Mouse (Mus musculus) kidney, postnatal 0 days (tissue): ENCODE results near the gene Dnah11. TPM values are rescaled to one million over a fixed set of nuclear protein-coding genes. Genes with fewer than 3 reads are reported as not detected.

Source experiments
- ATAC-seq: fragments of 200-750 bp; cut with Nextera tagmentation; replicated peaks from 2 replicates; pipeline ENCODE4 v1.8.0; 2017; ENCODE audit warnings: low read depth, moderate number of reproducible peaks, moderate TSS enrichment, moderate library complexity; ENCODE audit not compliant: low FRiP score
- DNase-seq: peaks from one replicate; pipeline ENCODE4 v3.0.0-alpha.2; 2016; ENCODE audit warnings: low spot score
- H3K27ac ChIP-seq: fragments of 300-500 bp; sonication (generic); 2 replicates; pipeline ENCODE4 v1.5.1; 2014; ENCODE audit warnings: mild to moderate bottlenecking
- H3K27me3 ChIP-seq: fragments of 300-500 bp; sonication (generic); 2 replicates; pipeline ENCODE4 v1.6.1; 2014; ENCODE audit warnings: low read length, mixed read lengths; ENCODE audit not compliant: insufficient read depth
- H3K36me3 ChIP-seq: fragments of 300-500 bp; sonication (generic); 2 replicates; pipeline ENCODE4 v1.6.1; 2014; ENCODE audit warnings: low read length, mixed read lengths; ENCODE audit not compliant: insufficient read depth
- H3K4me1 ChIP-seq: fragments of 300-500 bp; sonication (generic); replicated peaks from 2 replicates; pipeline ENCODE4 v1.6.1; 2014; ENCODE audit warnings: antibody characterized with exemption, low read length, mixed read lengths; ENCODE audit not compliant: insufficient read depth
- H3K4me2 ChIP-seq: fragments of 300-500 bp; sonication (generic); 2 replicates; pipeline ENCODE4 v1.6.1; 2014; ENCODE audit warnings: mild to moderate bottlenecking, low read length, moderate library complexity, mixed read lengths
- H3K4me3 ChIP-seq: fragments of 300-500 bp; sonication (generic); replicated peaks from 2 replicates; pipeline ENCODE4 v1.5.1; 2014; ENCODE audit warnings: low read depth, low read length
- H3K9ac ChIP-seq: fragments of 300-500 bp; sonication (generic); 2 replicates; pipeline ENCODE4 v1.6.1; 2014; ENCODE audit warnings: low read depth, low read length
- H3K9me3 ChIP-seq: fragments of 300-500 bp; sonication (generic); replicated peaks from 2 replicates; pipeline ENCODE4 v1.6.1; 2016; ENCODE audit warnings: low read length, inconsistent platforms, mixed read lengths
- CTCF ChIP-seq: IDR thresholded peaks from 2 replicates; pipeline ENCODE4 v1.5.1; 2016; ENCODE audit warnings: antibody characterized with exemption, low read depth, mild to moderate bottlenecking, moderate library complexity
- WGBS: fragments of 180-500 bp; shearing (Covaris S2); extraction: QIAGEN DNeasy Blood & Tissue Kit; methylation state at CpG from one replicate; pipeline ENCODE4 v1.1.7; 2014; 5-methylcytosine and 5-hydroxymethylcytosine counted together
- polyA plus RNA-seq: library from polyadenylated mRNA; unstranded; fragments of >200 nt; fragmentation: Nextera tagmentation; extraction: Ambion mirVana; gene quantifications from 2 replicates; pipeline ENCODE4 v1.2.1, GENCODE M21; 2015

Gene Dnah11
- polyA plus RNA-seq, 1 experiment from 2014 or later, result 1.3 TPM

- no peak for TF ChIP-seq CTCF
- Histone ChIP-seq H3K36me3 (no peaks in the 10 kb centered on the region), H3K4me3 (no peak overlapping the region), H3K27ac (no peak overlapping the region), H3K4me1 (no peaks in the 10 kb centered on the region), H3K4me2 (no peak overlapping the region), H3K9ac (no peak overlapping the region), H3K9me3 (no peaks in the 10 kb centered on the region), H3K27me3 (no peaks in the 10 kb centered on the region)
- ATAC-seq, result no peak
- DNase-seq, result no peak
- 62% methylated on average over 10 of the region's 10 CpGs for WGBS
Measured at GRCm38 (mm10) chr12:117850472-117850871, 348.4 kb downstream of the Dnah11 start.

- no peak for DNase-seq
- 93% methylated on average over 6 of the region's 6 CpGs for WGBS
- no peaks in the 10 kb centered on the region for H3K9me3 ChIP-seq
- H3K27ac ChIP-seq, result no peak overlapping the region
- ATAC-seq, result no peak
- H3K4me3 ChIP-seq, result no peak overlapping the region
- no peaks in the 10 kb centered on the region for H3K27me3 ChIP-seq
- no peak overlapping the region for H3K4me2 ChIP-seq
- H3K9ac ChIP-seq, result no peak overlapping the region
- no peaks in the 10 kb centered on the region for H3K36me3 ChIP-seq
- H3K4me1 ChIP-seq, result 0 out of 2 replicates have a peak, but pooled peaks cover 3% of the 10 kb centered on the region
- no peak for TF ChIP-seq CTCF
Measured at GRCm38 (mm10) chr12:117848621-117849020, 350.2 kb downstream of the Dnah11 start.

- DNase-seq (no peak), ATAC-seq (no peak)
- Histone ChIP-seq H3K9ac (no peak overlapping the region), H3K4me1 (peaks cover 3% of the 10 kb centered on the region; the same call in 1 of the 2 replicates), H3K4me2 (peak overlapping the region; percentile 96), H3K4me3 (peak overlapping the region; percentile 76; the same call in 1 of the 2 replicates), H3K27ac (no peak overlapping the region), H3K9me3 (no peaks in the 10 kb centered on the region), H3K27me3 (no peaks in the 10 kb centered on the region), H3K36me3 (no peaks in the 10 kb centered on the region)
- TF ChIP-seq CTCF, result no peak
- WGBS, result 32% methylated on average over 2 of the region's 2 CpGs
Measured at GRCm38 (mm10) chr12:117844917-117845316, 353.9 kb downstream of the Dnah11 start.

GRCm38 (mm10) chr12:117844075-117844408 lies 354.8 kb downstream of the Dnah11 start:
- H3K36me3 ChIP-seq, result no peaks in the 10 kb centered on the region
- peaks cover 3% of the 10 kb centered on the region; the same call in 1 of the 2 replicates for H3K4me1 ChIP-seq
- peak overlapping the region; percentile 96 for H3K4me2 ChIP-seq
- ATAC-seq (no peak), DNase-seq (no peak)
- H3K4me3 ChIP-seq, result peak overlapping the region; percentile 76
- under 1% methylated on average over 15 of the region's 15 CpGs for WGBS
- peak overlapping the region; percentile 87 for H3K9ac ChIP-seq
- H3K9me3 ChIP-seq, result no peaks in the 10 kb centered on the region
- no peak for TF ChIP-seq CTCF
- peak overlapping the region; percentile 64; the same call in 1 of the 2 replicates for H3K27ac ChIP-seq
- no peaks in the 10 kb centered on the region for H3K27me3 ChIP-seq

- under 1% methylated on average over 74 of the region's 75 CpGs for WGBS
- ATAC-seq (peak; percentile 92), DNase-seq (peak; percentile 61)
- peak overlapping the region; percentile 76 for H3K4me3 ChIP-seq
- TF ChIP-seq CTCF, result no peak
- no peaks in the 10 kb centered on the region for H3K36me3 ChIP-seq
- peak overlapping the region; percentile 96 for H3K4me2 ChIP-seq
- H3K27me3 ChIP-seq, result no peaks in the 10 kb centered on the region
- no peaks in the 10 kb centered on the region for H3K9me3 ChIP-seq
- H3K27ac ChIP-seq, result peak overlapping the region; percentile 64
- peaks cover 3% of the 10 kb centered on the region; the same call in 1 of the 2 replicates for H3K4me1 ChIP-seq
- H3K9ac ChIP-seq, result peak overlapping the region; percentile 87
Measured at GRCm38 (mm10) chr12:117843302-117844074, 355.4 kb downstream of the Dnah11 start.

GRCm38 (mm10) chr12:117842676-117843075 lies 356.2 kb downstream of the Dnah11 start:
- DNase-seq (no peak), ATAC-seq (no peak)
- Histone ChIP-seq H3K4me3 (no peak overlapping the region; the same call in 1 of the 2 replicates), H3K9me3 (no peaks in the 10 kb centered on the region), H3K9ac (no peak overlapping the region), H3K27me3 (no peaks in the 10 kb centered on the region), H3K36me3 (no peaks in the 10 kb centered on the region), H3K27ac (no peak overlapping the region), H3K4me1 (peaks cover 3% of the 10 kb centered on the region; the same call in 1 of the 2 replicates), H3K4me2 (no peak overlapping the region)
- TF ChIP-seq CTCF, result no peak
- 78% methylated on average over 1 of the region's 1 CpGs for whole genome bisulfite sequencing
